Mouse (Mus musculus) urinary bladder, postnatal 25 days (tissue): ENCODE results near the gene Nectin2.

Source experiments
- DNase-seq: peaks from one replicate; pipeline ENCODE4 v3.0.0; 2022; ENCODE audit warnings: low spot score

Gene Nectin2

DNA sequence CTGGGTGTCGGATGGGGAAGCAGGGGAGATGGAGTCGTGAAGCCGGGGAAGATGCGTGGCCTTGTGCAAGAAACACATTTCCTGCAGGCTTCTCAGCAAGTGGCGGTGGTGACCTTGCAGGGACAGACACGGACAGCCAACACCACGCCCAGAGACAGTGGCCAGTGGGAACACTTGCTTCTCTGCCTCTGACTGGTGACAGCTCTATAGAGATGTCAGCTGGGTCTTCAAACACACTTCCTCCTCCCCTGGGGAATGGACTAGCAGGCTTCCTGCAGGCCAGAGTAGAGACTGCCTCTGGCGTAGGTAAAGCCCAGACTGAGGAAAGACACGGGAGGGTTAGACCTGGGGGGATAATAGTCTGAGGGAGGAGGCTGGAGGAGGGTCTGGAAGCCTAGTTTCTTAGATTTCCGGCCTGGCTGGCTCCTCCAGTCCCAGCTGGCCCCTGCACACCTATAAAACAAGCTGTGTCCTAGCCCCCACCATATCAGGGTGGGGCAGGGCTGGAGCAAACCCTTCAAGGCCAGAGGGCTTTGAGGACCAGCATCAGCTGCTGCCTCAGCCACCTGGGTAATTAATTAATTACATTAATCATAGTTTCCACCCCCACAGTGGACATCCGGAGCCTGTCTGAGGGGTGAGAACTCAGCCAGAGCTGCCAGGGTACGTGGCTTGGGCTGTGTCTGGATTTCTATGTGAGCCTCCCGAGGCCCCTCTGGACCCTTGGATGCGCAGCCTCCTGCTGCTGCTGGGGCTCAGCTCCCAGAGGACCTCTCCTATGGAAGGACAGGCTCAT is 5.5 kb downstream of the Nectin2 start:
- no peak for DNase-seq

DNA sequence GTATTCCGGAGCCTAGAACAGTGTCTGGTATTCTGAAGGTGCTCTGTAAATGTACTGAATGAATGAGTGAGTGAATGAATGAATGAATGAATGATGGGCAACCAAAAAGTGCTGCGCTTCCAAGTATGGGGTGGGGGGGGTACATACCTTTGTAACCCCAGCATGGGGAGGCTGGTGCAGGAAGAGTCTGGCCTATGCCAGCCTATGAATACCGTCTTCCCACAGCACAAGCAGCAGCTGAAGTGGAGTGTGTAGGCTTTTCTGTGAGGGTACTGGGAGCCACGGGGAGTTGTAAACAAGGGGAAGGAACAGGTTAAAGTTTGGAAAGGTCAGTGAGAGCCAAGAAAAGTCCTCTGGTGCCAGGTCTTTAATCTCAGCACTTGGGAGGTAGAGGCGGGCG is 6.5 kb downstream of the Nectin2 start:
- no peak for DNase-seq

DNA sequence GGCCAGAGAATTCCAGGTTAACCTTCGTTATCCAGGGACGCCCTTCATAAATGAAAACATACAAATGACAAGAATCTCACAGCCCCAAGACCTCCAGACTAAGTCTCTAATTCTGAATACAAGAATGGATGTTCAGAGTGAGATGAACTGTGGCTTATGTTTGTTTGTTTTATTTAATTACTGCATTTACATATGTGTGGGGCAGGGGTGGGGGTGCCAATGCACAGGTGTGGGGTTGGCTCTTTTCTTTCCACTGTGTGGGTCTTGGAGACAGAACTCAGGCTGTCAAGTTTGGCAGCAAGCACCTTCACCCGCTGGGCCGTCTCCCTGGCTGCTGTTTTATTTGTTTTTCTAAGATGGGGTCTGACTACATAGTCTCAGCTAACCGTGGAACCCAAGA is 7.8 kb downstream of the Nectin2 start:
- no peak for DNase-seq

DNA sequence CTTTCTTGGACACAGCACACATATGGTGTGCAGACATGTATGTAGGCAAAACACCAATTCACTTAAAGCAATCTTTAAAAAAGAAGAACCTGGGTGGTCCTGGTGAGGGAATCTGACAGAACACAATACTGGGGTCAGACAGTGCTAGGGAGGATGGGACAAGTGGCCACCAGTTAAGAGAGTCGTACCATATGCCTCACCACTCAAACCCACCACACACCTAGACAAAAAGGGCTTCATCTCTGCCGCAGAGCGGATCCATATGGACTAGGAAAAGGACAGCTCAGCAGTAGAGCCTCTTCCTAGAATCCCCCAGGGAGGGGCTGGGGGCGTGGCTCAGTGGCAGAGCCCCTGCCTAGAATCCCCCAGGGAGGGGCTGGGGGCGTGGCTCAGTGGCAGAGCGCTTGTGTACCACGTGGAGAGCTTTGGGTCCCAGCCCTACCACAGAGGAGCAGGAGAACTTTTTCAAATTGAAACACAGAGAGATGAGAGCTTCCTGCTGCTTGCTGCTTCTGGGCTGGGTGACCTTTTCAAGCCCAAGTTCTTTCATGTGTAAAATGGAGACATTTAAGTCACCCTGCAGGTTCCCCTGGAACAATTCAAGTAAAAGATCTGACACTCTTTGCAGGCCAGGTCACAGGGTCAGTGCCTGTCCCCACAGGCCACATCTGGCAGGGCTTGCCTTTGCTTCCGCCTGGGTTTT is 8.8 kb downstream of the Nectin2 start:
- DNase-seq: no peak

DNA sequence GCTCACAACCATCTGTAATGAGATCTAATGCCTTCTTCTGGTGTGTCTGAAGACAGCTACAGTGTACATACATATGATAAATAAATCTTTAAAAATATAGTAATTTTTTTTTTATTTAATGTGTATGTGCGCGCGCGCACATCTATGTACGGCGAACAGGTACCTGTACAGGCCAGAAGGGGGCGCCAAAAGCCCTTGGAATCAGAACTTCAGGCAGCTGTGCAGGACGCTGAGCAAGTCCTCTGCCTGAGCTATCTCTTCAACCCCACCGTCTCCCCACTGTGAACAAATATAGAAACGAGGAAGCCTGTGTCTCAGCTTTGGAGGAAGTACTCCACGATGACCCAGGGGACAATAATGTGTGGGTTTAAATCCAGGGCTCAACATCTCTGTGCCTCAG is 10.0 kb downstream of the Nectin2 start:
- DNase-seq: no peak

DNA sequence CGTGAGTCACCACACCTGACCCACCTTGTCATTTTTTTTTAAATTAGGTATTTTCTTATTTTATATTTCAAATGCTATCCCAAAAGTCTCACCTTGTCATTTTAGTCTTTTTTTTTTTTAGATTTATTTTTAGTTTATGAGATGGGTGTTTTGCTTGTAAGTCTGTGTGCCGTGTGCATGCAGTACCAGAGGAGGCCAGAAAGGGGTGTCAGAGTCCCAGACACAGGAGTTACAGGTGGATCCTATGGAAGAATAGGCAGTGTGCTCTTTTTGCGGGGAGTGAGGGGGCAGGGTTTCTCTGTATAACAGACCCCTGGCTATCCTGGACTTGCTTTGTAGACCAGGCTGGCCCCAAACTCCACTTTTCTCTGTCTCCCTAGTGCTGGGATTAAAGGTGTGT is 11.5 kb downstream of the Nectin2 start:
- no peak for DNase-seq

DNA sequence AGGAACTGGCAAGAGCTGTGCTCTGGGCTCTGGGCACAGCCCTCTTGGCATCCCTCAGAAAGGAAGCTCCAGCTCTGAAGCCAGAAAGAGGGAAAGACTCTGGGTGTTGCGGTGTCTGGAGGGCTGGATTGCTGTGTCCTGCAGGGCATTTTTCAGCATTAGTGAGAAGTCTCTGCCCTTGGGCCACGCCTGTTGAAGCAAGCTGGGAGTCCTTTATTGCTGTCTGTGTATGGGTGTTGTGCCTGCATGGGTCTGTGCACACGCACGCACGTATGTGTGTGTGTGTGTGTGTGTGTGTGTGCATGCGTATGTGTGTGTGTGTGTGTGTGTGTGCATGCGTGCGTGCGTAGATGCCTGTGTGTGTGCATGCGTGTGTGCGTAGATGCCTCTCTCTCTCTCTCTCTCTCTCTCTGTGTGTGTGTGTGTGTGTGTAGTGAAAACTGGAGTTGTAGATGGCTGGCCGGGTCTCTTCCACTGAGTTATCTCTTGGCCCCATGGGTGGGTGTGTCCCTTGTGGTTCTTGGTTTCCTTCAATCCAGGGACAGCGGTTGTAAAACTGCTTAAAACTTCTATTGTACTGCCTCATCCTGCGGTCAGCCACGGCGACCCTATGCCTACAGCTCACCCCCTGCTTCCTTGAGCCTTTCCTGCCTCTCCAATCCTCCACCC is 13.8 kb downstream of the Nectin2 start:
- DNase-seq: no peak

DNA sequence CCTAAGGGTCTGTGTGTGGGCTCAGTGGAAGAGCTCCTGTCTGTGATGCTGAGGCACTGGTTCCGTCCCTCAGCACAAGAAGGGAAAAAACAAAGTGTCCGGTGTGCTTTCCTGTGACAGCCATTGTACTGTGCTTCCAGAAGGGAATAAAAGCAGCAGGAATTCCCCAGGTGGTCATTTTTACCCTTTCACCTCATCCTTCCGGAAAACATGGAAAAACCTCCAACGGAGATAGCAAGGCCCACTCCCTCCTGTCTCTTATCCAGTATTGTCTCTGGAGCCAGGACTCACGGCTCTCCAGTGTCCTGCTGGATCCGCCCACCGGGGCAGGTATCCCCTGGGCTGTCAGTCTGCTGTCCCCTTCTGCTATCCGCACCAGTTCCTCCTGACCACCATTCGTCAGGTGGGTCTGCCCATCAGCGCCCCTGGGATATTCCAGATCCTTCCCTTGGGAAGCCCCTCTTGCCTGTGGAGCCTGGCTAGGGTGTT is 16.1 kb downstream of the Nectin2 start:
- no peak for DNase-seq

DNA sequence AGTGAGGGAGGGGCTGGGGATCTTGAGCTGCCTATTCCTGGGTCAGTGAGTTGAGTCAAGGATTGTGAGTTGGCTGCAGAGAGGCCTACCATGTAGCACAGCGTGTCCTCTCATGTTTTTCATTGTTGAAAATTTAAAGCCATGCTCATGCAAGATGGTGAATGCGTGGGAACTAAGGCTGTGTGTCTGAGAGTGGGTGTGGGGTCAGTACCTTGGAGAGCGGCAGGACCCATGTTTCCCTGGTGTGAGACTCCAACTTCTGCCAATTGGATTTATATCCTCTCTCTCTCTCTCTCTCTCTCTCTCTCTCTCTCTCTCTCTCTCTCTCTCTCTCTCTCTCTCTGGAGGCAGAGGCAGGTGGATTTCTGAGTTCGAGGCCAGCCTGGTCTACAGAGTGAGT is 23.7 kb downstream of the Nectin2 start:
- DNase-seq: no peak

DNA sequence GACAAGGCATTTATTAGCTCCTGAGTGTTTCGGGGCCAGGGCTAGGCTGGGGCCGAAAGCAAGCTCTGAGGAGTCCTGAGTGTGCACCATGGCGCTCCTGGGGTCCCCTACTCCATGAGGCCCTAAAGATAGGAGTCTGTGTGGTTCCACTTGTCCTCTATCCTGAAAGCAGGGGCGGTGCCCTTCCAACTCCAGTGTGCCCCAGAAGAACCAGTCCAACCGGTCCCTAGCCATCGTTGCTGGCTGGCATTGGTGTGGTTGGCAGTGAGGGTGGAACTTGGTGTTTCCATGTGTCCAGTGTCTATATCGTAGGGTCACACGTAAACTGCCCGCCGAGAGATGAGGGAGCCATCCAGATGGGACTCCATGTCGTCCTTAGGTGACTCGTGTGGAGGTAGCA is 26.1 kb downstream of the Nectin2 start:
- DNase-seq: peak; percentile 55

DNA sequence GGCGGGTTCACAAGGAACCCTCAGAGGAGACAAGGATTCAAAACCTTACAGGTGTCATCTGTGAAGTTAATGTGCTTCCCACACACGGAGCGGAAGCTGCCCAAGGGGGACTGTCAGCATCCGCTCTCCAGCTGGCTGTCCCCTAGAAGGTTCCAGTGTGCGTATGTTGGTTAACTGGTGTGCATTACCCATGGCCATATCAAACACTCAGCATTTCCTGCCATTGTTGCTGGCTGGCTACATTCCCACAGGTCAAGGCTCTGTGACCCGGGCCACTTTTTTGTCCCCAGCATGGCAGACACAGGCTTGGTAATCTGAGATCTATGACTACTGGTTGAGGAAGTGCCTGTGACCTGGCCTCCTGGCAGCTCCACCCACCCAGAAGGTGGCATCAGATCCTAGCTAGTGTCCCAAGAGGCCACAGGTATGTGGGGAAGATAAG is 27.5 kb downstream of the Nectin2 start:
- DNase-seq: no peak

DNA sequence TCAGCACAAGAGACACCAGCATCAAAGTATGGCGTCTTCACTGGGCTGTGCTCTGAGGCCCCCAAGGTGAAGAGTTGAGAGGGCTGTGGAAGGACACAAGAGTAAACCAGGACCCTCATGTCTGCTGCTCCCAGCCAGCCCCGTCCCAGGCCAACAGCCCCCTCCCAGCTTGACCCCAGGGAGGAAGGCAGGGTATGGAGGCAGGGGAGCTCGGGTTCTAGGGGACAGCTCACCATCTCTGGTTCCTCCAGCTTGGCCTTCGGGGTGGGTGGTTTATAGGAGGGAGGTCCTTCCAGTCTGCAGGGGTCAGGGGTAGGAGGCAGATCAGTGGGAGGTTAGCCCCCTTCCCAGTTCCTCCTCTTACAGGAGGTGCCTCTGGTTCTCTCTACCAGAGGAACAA is 31.1 kb downstream of the Nectin2 start:
- DNase-seq: no peak

DNA sequence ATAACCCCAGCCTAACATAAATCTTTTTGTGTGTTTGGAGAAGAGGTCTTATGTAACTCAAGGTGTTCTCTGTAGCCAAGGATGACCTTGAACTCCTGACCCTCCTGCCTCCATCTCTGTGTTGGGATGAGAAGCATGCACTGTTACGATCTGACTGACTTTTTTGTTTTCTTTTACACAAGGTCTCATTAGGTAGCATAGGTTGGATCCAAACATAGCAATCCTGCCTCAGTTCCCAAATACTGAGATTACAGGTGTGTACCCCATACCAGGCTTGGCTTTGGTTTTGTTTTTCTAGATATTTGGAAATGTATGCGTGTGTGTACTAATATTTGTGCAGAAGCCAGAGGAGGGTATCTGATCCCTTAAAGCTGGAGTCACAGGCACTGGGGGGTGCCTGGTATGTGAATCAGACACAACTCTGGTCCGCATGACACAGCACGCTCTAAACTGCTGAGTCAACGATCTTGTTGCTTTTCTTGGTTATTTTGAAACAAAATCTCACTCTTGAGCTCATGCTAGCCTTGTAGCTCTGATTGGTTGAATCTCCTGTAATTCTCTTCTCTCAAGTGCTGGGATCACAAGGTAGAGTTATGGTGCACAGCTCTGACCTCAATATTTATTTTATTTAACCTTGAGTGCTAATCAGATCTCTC is 31.9 kb downstream of the Nectin2 start:
- DNase-seq: no peak

DNA sequence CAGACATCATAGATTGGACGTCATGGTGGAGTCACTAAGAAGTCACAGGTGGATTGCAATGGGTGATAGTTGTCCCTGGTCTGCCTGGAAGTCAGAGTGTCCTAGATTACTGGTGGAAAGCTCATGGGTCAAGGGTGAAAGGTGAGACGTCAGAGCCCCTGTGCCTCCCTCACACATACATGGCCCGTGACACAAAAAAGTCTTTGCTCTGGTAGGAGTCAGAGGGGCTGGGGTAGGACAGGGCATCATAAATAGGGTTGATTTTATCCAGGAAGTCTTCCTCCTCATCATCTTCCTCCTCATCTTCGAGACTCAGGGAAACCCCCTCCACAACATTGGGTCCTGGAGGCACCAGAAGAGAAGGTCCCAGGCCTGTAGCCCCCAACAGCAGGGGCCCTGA is 32.9 kb downstream of the Nectin2 start:
- DNase-seq: no peak

DNA sequence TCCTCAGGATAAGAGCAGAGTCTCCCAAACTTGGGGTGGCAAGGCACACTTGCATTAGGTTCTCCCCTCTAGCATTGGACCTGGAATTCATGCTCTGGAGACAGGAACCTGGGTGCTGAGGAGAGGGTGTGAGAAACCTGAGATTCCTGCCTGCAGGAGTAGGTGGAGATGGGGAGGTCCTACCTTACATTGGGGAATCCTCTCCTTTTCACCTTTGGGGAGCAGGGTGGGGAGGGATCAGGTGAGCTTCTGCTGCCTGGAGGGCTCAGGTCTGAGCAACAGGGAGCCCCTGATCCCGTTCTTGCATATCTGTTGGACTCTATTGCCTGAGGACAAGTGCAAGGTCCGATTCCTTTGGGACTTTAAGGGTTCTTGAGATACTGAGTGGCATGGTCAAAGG is 33.5 kb downstream of the Nectin2 start:
- no peak for DNase-seq

DNA sequence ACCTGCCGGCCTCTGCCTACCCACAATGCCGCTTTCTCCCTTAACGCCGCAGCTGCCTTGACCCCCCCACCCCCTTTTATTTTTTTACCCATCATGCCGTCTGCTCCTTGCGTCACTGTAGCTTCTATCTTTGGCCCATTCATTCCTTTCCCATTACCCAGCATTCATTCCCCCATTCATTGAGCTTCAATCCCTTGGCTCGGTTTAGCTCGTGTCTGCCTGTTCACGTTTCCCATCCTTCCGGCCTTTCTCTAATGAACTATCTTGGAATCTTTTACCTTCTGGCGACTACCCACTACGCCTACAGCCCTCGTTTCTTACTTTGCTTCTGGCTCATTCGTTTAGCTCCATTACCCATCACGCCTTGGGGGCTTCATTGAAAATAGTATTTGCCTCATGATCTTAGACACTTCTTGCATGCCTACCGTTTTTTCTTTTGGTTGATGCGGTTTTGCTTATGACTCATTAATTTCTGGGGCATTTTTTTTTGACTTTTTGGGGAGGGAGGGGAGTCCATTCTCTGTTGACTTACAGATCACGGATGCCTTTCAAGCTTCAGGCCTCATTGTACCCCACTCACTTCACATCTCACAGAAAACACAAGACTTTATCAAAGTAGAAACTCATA is 34.1 kb downstream of the Nectin2 start:
- DNase-seq: no peak

DNA sequence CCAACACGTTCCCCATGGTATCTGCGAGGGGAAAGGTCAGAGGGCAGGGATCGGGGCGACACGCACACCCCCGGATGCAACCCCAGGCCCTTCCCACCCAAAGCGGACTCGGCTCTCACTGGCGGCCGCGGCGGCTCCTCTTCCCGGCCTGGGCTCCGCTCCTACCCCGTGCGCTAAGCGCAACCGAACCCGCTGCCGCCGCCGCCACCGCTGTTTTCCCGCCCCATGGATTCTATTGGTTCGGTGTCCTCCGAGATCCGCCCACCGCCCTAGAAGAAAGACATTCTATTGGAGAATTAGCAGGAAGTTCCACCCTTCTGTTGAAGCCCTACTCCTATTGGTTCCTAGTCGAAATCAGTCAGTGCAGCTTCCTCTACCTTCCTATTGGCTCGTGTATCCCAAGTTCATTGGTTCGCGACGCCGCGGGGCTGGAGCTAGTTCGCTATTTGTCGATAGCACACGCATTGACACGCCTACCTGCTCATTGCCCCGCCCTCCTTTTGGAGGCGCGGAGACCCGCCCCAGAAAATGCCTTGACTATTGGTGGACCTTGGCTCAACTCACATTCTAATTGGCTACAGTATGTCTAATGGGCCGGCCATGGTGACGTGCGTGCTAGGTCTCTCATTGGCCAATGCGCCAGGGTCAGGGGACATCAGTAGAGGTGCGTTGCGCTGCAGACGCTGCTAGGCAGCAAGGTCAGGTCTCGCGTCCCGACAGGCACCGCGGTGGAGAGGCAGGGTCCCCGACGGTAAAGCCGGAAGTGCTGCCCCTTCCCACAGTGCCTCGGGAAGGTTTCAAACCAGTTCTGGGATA is 34.8 kb downstream of the Nectin2 start, which contains the start of gene Tomm40:
Tomm40 (minus strand) TSS at position 200 of the 816 bp plus-strand sequence.
- DNase-seq: peak; percentile 90

DNA sequence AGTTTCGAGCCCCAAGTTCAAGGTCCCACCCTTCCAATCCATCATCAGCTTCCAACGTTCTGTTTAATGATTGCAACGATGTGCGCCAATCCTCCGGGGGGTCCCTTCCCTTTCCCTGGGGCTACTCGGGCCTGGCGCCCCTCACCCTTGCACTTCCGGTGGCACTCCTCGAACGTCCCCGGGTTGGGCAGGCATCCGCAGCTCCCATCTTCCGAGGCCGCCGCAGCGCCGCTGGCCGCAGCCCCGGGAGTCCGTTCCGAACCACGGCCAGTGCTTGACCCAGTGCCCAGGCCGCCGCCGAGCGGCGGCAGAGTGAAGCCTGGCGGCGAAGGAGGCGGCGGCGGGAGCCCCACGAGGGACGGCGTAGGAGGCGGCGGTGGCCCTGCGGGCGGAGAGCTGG is 35.4 kb downstream of the Nectin2 start:
- DNase-seq: peak; percentile 18

DNA sequence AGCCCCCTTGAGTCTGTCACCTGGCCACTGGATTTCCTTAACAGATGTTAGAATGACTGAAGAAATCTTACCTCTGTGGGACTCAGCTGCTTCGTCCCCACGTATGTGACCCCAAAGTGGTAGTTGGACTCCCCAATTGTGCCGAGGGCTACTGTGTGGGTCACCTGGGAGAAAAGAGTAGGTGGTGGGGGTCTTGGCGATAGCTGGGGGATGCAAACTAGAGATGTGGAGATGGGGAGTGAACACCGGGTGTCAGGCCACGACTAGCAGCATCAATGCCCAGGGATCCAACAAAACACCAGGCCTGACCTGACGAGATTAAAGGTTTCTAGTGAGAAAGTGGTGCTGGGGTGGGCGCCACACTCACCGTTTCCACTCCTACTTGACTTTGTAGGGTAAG is 36.7 kb downstream of the Nectin2 start:
- DNase-seq: no peak

DNA sequence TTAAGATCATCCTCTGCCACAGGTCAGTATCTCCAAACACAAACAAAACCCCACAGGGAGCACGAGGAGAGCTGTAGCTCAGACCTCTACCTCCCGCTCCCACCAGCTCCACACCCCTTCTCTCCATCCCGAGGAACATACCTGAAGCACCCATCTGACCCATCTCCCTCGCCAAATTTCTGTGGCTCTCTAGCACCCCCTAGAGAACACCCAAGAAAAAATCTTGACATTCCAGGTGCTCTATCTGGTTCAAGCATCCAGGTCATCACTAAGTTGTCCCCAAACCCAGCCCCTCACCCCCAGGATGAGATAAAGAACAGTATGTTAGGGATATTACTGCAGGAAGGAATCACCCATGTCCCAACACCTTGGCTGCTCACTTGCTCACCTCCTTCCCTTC is 37.1 kb downstream of the Nectin2 start:
- DNase-seq: no peak

DNA sequence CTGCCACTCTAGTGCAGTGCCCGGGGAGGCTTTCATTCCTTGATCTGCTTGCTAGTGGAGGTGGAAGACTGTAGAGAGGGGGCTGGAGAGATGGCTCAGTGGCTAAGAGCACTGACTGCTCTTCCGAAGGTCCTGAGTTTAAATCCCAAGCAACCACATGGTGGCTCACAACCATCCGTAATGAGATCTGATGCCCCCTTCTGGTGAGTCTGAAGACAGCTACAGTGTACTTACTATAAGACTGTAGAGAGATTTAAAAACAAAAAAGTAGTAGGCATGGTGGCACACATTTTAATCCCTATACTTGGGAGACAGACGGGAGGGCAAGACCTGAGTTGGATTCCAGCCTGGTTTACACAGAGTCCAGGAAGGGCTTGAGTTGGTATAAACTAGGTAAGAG is 37.9 kb downstream of the Nectin2 start:
- no peak for DNase-seq
